Comparison of ENCODE assay signal across 27 mouse cellular contexts in genomic region chr14:10415068-10415467, GRCm38 (mm10).
A peak's percentile ranks its signal among the peaks of the same experiment; 100 is the strongest.
DNase-seq lines count a peak whose midpoint lies in the region; ATAC-seq and TF ChIP-seq lines count a peak whose summit lies in the region.
"Had no signal": no experiment of that assay in that cellular context is flagged by ENCODE, and none has a peak within 500 bp of the region (broad histone marks: within the 10 kb centered on the region; RNA-seq: fewer than 3 reads in every experiment).

No protein-coding gene starts in this region.

- WGBS in forebrain, embryonic 13.5 days: 72% methylated on average over 5 of the region's 5 CpGs
- 88% methylated on average over 5 of the region's 5 CpGs for WGBS in forebrain, embryonic 10.5 days
- WGBS in forebrain, embryonic 15.5 days: 45% methylated on average over 5 of the region's 5 CpGs
- WGBS in forebrain, postnatal 0 days: 43% methylated on average over 5 of the region's 5 CpGs
- WGBS in midbrain, embryonic 14.5 days: 69% methylated on average over 5 of the region's 5 CpGs
- 92% methylated on average over 5 of the region's 5 CpGs for WGBS in midbrain, embryonic 10.5 days

- no peak overlapping the region for H3K4me2 ChIP-seq in forebrain, embryonic 13.5 days
- no peak overlapping the region for H3K4me2 ChIP-seq in forebrain, embryonic 15.5 days (replicated peaks)
- no peak overlapping the region for H3K4me2 ChIP-seq in forebrain, postnatal 0 days (ENCODE audit: low read depth)
- H3K4me2 ChIP-seq in midbrain, embryonic 14.5 days (ENCODE audit: low read length): no peak overlapping the region
- H3K4me2 ChIP-seq: embryonic facial prominence, embryonic 13.5 days; embryonic facial prominence, embryonic 15.5 days had no signal

- ATAC-seq in forebrain, embryonic 13.5 days: peak; percentile 55; the same call in 1 of the 2 replicates
- peak; percentile 72; the same call in 1 of the 2 replicates for ATAC-seq in forebrain, embryonic 15.5 days (replicated peaks)
- ATAC-seq in forebrain, postnatal 0 days: no peak
- no peak for ATAC-seq in midbrain, embryonic 14.5 days (ENCODE audit: low FRiP score, low TSS enrichment)
- ATAC-seq: activated CD4-positive, CD25-positive, alpha-beta regulatory T cell, adult 4 months; CD4-positive, CD25-positive, alpha-beta regulatory T cell, adult 4 months; Patski had no signal

- no peaks in the 10 kb centered on the region for H3K9me3 ChIP-seq in forebrain, embryonic 13.5 days (replicated peaks)
- H3K9me3 ChIP-seq in forebrain, embryonic 10.5 days: no peaks in the 10 kb centered on the region
- H3K9me3 ChIP-seq in forebrain, embryonic 15.5 days: no peaks in the 10 kb centered on the region
- no peaks in the 10 kb centered on the region for H3K9me3 ChIP-seq in forebrain, postnatal 0 days (ENCODE audit: low read length)
- H3K9me3 ChIP-seq in midbrain, embryonic 14.5 days (ENCODE audit: control insufficient read depth, low read length): no peaks in the 10 kb centered on the region
- H3K9me3 ChIP-seq in midbrain, embryonic 10.5 days (replicated peaks): no peaks in the 10 kb centered on the region
- H3K9me3 ChIP-seq: embryonic facial prominence, embryonic 13.5 days; embryonic facial prominence, embryonic 15.5 days; G1E had no signal

- TF ChIP-seq CTCF in forebrain, postnatal 0 days (IDR thresholded peaks at IDR 0.05; ENCODE audit: low read depth): no peak

- no peak overlapping the region for H3K27ac ChIP-seq in forebrain, embryonic 13.5 days
- H3K27ac ChIP-seq in forebrain, embryonic 10.5 days: no peak overlapping the region
- H3K27ac ChIP-seq in forebrain, embryonic 15.5 days (replicated peaks): no peak overlapping the region
- H3K27ac ChIP-seq in forebrain, postnatal 0 days (ENCODE audit: low read depth, low read length): no peak overlapping the region
- H3K27ac ChIP-seq in midbrain, embryonic 14.5 days (replicated peaks; ENCODE audit: low read depth, low read length): no peak overlapping the region
- no peak overlapping the region for H3K27ac ChIP-seq in midbrain, embryonic 10.5 days (replicated peaks)
- H3K27ac ChIP-seq: embryonic facial prominence, embryonic 13.5 days; embryonic facial prominence, embryonic 15.5 days had no signal

- no peak for DNase-seq in forebrain, embryonic 10.5 days (ENCODE audit: extremely low spot score, low spot score)
- no peak for DNase-seq in forebrain, postnatal 0 days
- DNase-seq in midbrain, embryonic 14.5 days: peak; percentile 9
- DNase-seq in midbrain, embryonic 10.5 days (ENCODE audit: low spot score): no peak
- peak; percentile 57 for DNase-seq in retina, postnatal 1 day
- DNase-seq in retina, embryonic 14.5 days (ENCODE audit: low spot score): no peak
- DNase-seq: adrenal gland, adult 8-10 months; adrenal gland, postnatal 14 days; adrenal gland, postnatal 36 days; B cell, adult 2 months; cerebellum, adult 11 months; cerebellum, adult 18-20 months; cerebellum, adult 8-10 months; cerebellum, adult 9-11 months; cerebellum, postnatal 14 days; cerebellum, postnatal 36 days; embryo, embryonic 11 days had no signal

- H3K4me3 ChIP-seq in forebrain, embryonic 13.5 days: no peak overlapping the region
- H3K4me3 ChIP-seq in forebrain, embryonic 10.5 days: no peak overlapping the region
- H3K4me3 ChIP-seq in forebrain, embryonic 15.5 days: no peak overlapping the region
- no peak overlapping the region for H3K4me3 ChIP-seq in forebrain, postnatal 0 days (ENCODE audit: low read depth, low read length)
- H3K4me3 ChIP-seq in midbrain, embryonic 14.5 days (replicated peaks; ENCODE audit: low read depth, low read length): no peak overlapping the region
- no peak overlapping the region for H3K4me3 ChIP-seq in midbrain, embryonic 10.5 days
- H3K4me3 ChIP-seq: embryonic facial prominence, embryonic 13.5 days; embryonic facial prominence, embryonic 15.5 days; erythroblast, embryonic 14.5 days had no signal

- no peaks in the 10 kb centered on the region for H3K27me3 ChIP-seq in forebrain, embryonic 13.5 days
- no peaks in the 10 kb centered on the region for H3K27me3 ChIP-seq in forebrain, embryonic 10.5 days (ENCODE audit: poor library complexity, severe bottlenecking)
- H3K27me3 ChIP-seq in forebrain, embryonic 15.5 days: no peaks in the 10 kb centered on the region
- no peaks in the 10 kb centered on the region for H3K27me3 ChIP-seq in forebrain, postnatal 0 days (ENCODE audit: insufficient read depth, low read length)
- no peaks in the 10 kb centered on the region for H3K27me3 ChIP-seq in midbrain, embryonic 14.5 days (ENCODE audit: control insufficient read depth, insufficient read depth, low read length)
- peaks cover 8% of the 10 kb centered on the region; the same call in 1 of the 2 replicates for H3K27me3 ChIP-seq in midbrain, embryonic 10.5 days (ENCODE audit: low read depth, poor library complexity, severe bottlenecking)
- H3K27me3 ChIP-seq: CH12.LX; embryonic facial prominence, embryonic 13.5 days; embryonic facial prominence, embryonic 15.5 days; Patski had no signal

- H3K4me1 ChIP-seq in forebrain, embryonic 13.5 days: no peaks in the 10 kb centered on the region
- H3K4me1 ChIP-seq in forebrain, embryonic 10.5 days: no peaks in the 10 kb centered on the region
- H3K4me1 ChIP-seq in forebrain, embryonic 15.5 days: no peaks in the 10 kb centered on the region
- no peaks in the 10 kb centered on the region for H3K4me1 ChIP-seq in forebrain, postnatal 0 days (ENCODE audit: insufficient read depth)
- H3K4me1 ChIP-seq in midbrain, embryonic 14.5 days (ENCODE audit: control insufficient read depth, insufficient read depth, low read length): no peaks in the 10 kb centered on the region
- H3K4me1 ChIP-seq in midbrain, embryonic 10.5 days: no peaks in the 10 kb centered on the region
- H3K4me1 ChIP-seq: embryonic facial prominence, embryonic 13.5 days; embryonic facial prominence, embryonic 15.5 days had no signal

- no peak overlapping the region for H3K9ac ChIP-seq in forebrain, embryonic 13.5 days
- no peak overlapping the region for H3K9ac ChIP-seq in forebrain, embryonic 15.5 days (replicated peaks)
- H3K9ac ChIP-seq in forebrain, postnatal 0 days: no peak overlapping the region
- H3K9ac ChIP-seq in midbrain, embryonic 14.5 days (replicated peaks; ENCODE audit: low read length): no peak overlapping the region
- H3K9ac ChIP-seq: embryonic facial prominence, embryonic 13.5 days; embryonic facial prominence, embryonic 15.5 days had no signal

- no peaks in the 10 kb centered on the region for H3K36me3 ChIP-seq in forebrain, embryonic 13.5 days (ENCODE audit: poor library complexity, severe bottlenecking)
- H3K36me3 ChIP-seq in forebrain, embryonic 10.5 days (replicated peaks): no peaks in the 10 kb centered on the region
- H3K36me3 ChIP-seq in forebrain, embryonic 15.5 days: no peaks in the 10 kb centered on the region
- no peaks in the 10 kb centered on the region for H3K36me3 ChIP-seq in forebrain, postnatal 0 days (ENCODE audit: insufficient read depth)
- no peaks in the 10 kb centered on the region for H3K36me3 ChIP-seq in midbrain, embryonic 14.5 days (ENCODE audit: control insufficient read depth, insufficient read depth, low read length)
- H3K36me3 ChIP-seq in midbrain, embryonic 10.5 days: no peaks in the 10 kb centered on the region
- H3K36me3 ChIP-seq: embryonic facial prominence, embryonic 13.5 days; embryonic facial prominence, embryonic 15.5 days; G1E had no signal

Comparison
In these comparisons a context has a peak if more than half of its experiments do, and no peak if none do; other contexts are left out.
1. ATAC-seq: peak in forebrain, embryonic 13.5 days (single experiment) and forebrain, embryonic 15.5 days (single experiment); none in forebrain, postnatal 0 days (single experiment) and midbrain, embryonic 14.5 days (single experiment).
2. DNase-seq: peak in midbrain, embryonic 14.5 days (single experiment) and retina, postnatal 1 day (single experiment); none in forebrain, embryonic 10.5 days (single experiment), forebrain, postnatal 0 days (single experiment), midbrain, embryonic 10.5 days (single experiment) and retina, embryonic 14.5 days (single experiment).